Mouse (Mus musculus) brain, embryonic 14.5 days (tissue): Measurements from ENCODE around the gene Dtx3. TPM values are rescaled to one million over a fixed set of nuclear protein-coding genes. Genes with fewer than 3 reads are reported as not detected.
"Not testable (repeated sequence)": the region's sequence is repeated elsewhere in the genome, so short reads cannot be mapped to it uniquely, and the experiment has no call there.

Source experiments
- DNase-seq: peaks from one replicate; pipeline ENCODE4 v3.0.0-alpha.2; 2011; ENCODE audit warnings: low read depth
- CTCF ChIP-seq: fragments of 200-500 bp; IDR thresholded peaks from 2 replicates; pipeline ENCODE4 v1.5.1; 2012; ENCODE audit warnings: inconsistent platforms, mild to moderate bottlenecking, moderate library complexity, borderline replicate concordance; ENCODE audit not compliant: insufficient read depth, insufficient read length; ENCODE audit errors: extremely low read depth
- POLR2A ChIP-seq: fragments of 200-500 bp; IDR thresholded peaks from 2 replicates; pipeline ENCODE4 v1.6.1; 2012; ENCODE audit warnings: mild to moderate bottlenecking, inconsistent platforms, borderline replicate concordance; ENCODE audit not compliant: poor library complexity, insufficient read depth, insufficient read length, severe bottlenecking; ENCODE audit errors: extremely low read depth
- polyA plus RNA-seq: library from polyadenylated mRNA; depleted of rRNA; stranded (reverse); fragments of >200 nt; gene quantifications from 2 replicates; pipeline ENCODE4 v1.2.3, GENCODE M21; 2012

Gene Dtx3
- polyA plus RNA-seq, 1 experiment: 405 TPM

DNA sequence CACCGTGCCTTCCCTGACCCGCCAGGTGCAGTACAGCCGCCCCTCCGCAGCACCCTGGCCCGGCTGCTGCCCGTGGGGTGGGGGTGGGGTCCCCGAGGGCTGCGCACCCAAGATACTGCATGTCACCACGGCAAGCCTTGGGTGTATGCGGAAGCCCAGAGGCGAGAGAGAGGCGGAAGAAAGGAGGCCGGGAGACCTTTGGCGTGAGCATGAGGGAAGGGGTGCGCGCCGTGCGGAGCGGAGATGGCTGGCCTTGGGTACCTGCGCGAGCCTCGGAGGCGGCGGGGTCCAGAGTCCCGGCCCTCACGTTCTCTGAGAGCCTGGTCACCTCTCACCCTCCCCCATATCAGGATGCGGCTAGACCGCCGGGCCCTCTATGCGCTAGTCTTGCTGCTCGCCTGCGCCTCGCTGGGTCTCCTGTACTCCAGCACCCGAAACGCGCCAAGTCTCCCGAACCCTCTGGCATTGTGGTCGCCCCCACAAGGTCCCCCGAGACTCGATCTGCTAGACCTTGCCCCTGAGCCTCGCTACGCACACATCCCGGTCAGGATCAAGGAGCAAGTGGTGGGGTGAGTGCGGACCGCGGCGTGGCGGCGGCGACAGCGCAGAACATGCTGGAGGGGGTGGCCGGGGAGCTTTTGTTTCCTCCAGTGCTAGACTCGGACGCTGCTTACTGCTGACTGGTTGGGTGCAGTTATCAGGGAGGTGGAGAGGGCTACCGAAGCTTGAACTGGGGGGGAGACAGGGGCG is 29.7 kb downstream of the Dtx3 start:
- TF ChIP-seq POLR2A: no peak
- no peak for TF ChIP-seq CTCF

DNA sequence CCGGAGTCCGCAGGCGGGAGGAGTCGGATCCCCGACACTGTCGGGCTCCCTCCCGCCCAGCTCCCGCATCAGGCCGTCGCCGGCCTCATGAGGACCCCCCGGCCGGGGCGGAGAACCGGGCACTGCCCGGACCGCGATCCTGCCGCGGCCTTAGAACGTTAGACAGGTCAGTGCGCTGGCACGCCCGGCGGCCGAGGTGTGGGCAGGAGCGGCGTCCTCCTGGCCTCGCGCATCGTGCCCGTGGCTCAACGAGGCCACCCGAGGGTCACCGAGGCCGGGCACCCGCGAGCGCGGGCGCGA is 30.2 kb downstream of the Dtx3 start:
- DNase-seq: no peak
- no peak for TF ChIP-seq CTCF
- TF ChIP-seq POLR2A: no peak

More for the DNA sequence above, 29.7 kb downstream of the Dtx3 start:
- peak; percentile 74 for DNase-seq

DNA sequence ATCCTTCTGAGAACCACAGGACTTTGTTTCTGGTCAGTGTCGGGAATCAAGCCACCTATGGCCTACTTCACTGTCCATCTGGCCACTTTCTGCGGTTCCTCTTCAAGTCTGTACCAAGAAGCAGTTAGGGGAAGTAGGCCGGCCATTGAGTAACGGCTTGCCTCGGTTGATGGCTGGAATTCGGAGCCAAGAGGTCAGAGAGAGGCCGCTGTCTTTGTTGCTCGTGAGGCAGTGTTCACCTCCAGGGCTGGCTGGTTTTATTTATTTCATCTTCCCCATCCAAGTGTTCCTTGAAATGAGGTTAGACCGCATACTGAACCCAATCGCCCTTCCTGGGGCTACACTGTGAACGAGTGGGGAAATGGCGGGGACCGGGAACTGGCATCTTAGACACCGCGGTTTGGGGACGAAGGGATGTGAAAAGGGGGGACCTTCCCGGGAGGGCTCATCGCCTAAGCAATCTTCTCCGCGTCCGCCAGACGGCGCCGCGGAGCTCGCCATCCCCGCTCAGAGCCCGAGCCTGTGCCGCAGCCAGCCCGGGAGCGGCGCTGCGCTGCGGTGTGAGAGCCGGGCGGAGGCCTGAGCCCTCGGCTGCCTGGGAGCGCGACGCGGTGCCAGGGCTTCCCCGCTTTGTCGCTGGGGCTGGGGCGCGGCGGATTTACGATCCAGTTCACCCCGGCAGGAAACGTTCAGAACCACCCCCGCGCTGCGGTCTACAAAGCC is 30.7 kb downstream of the Dtx3 start, which contains the start of gene B4galnt1:
TSS of gene B4galnt1 (plus strand) at position 595 of the 723 bp plus-strand sequence.
- DNase-seq: peak; percentile 95
- TF ChIP-seq CTCF: peak; percentile 96
- peak; percentile 87 for TF ChIP-seq POLR2A

DNA sequence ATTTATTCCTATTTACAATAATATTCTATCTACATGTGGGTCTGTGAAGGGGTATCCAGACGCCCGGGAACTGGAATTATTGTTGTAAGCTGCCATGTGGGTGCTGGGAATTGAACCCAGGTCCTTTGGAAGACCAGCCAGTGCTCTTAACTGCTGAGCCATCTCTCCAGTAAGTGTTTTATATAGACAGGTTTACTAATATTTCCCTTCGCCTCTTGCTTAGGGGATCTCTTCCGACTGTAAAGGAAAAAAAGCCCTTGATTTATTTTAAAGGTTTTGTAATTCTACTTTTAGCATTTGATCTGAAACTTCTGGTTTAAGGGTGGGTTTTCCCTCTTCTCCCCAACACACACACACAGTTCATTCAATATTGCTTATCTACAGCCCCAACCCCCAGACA is 31.3 kb downstream of the Dtx3 start:
- TF ChIP-seq POLR2A (no peak), CTCF (no peak)
- DNase-seq: no peak

DNA sequence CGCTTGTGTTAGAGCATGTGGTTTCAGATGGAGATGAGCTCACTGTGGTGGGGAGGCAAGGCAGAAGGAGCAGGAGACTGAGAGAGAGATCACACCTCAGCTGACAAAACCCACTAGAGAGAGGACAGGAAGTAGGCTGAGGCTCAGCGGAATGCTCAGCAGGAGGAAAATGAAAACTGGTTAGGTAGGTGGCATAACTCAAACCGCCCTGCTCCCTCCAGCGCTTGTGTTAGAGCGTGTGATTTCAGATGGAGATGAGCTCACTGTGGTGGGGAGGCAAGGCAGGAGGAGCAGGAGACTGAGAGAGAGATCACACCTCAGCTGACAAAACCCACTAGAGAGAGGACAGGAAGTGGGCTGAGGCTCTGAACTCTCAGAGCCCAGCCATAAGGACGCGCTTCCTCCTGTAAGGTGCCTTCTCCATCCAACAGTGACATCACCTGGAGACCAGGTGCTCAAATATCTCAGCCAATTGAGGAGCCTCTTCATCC is 32.7 kb downstream of the Dtx3 start:
- not testable (repeated sequence) for DNase-seq

DNA sequence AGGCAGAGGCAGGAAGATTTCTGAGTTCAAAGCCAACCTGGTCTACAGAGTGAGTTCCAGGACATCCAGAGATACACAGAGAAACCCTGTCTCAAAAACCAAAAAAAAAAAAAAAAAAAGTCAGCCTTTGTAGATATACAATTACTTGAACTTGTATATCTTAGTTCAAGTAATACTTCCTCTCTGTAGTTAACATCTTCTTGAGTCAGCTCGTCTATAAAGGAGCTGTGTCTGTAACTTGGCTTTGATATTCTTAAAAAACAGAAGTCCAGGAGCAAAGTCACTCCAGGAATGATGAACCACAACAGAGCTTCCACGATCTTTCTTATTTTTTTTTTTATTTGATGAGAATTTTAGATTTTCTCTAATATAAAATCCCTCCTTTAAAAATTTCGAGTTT is 34.8 kb downstream of the Dtx3 start:
- no peak for DNase-seq
- TF ChIP-seq CTCF: no peak
- no peak for TF ChIP-seq POLR2A

DNA sequence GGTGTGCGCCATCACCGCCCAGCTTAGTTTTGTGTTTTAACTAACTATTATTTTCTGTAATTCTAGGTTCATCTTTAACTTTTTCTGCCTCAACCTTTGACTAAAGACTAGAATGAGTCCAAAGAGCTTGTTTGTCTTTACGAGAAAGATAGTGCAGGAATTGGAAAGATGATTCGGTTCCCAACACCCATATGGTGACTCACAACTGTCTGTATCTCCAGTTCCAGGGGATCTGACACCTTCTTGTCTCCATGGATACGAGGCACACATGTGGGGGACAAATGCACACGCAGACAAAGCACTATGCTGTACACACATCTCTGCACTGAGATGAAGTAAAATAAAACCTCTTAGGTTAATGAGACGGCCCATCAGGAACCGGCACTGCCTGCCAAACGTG is 35.4 kb downstream of the Dtx3 start:
- TF ChIP-seq POLR2A (no peak), CTCF (no peak)
- no peak for DNase-seq

DNA sequence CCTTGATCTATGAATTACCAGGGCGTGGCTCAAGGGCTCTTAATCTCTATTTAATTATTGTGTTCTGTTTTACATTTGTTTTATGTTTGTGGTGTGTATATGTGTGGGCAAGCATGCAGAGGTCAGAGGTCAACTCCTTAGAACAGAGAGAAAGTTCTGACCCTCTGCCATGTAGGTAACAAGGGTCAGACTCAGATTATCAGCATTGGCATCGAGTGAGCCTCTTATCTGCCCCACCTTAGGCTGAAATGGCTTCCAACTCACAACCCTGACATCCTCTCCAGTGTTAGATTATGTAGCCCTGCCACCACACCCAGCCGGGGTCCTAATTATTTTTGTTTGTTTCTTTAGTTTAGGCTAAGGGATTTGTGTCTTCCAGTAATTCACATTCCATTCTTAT is 37.1 kb downstream of the Dtx3 start:
- TF ChIP-seq POLR2A: no peak
- no peak for TF ChIP-seq CTCF

DNA sequence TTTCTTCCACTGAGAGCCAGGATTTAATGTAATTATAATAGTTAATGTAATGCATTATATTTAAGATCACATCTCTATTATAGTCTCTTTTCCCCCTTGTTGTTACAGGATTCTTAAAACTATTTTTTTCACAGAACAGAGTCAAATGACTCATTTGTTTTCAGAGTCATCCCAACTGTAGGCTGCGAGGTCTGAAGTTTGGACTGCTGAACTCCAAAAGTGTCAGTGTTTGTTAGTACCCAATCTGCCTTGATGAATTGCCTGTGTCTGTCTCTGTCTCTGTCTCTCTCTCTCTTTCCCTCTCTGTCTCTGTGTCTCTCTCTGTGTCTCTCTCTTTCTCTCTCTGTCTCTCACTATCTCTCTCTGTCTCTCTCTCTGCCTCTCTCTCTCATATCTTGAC is 39.0 kb downstream of the Dtx3 start:
- no peak for TF ChIP-seq CTCF
- TF ChIP-seq POLR2A: no peak

More for the DNA sequence above, 37.1 kb downstream of the Dtx3 start:
- no peak for DNase-seq

DNA sequence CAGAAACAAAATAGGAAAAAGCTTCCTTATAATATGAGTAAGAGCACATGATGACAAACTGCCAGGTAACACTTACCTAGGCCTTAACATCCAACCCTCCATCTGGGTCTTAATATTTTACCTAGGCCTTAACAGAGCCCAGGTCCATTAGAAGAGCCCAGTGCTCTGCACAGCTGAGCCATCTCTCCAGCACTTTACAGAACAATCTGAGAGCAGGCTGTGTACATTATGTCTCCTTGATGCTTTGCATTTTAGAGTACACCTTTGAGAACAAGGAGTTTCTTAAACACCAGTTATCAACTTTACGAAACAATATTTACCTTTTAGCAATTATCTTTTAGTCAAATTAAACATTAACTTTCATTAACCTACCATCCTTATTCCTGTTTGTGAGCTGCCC is 39.4 kb downstream of the Dtx3 start:
- no peak for TF ChIP-seq POLR2A
- no peak for TF ChIP-seq CTCF
- DNase-seq: no peak

More for the DNA sequence above, 39.0 kb downstream of the Dtx3 start:
- no peak for DNase-seq

DNA sequence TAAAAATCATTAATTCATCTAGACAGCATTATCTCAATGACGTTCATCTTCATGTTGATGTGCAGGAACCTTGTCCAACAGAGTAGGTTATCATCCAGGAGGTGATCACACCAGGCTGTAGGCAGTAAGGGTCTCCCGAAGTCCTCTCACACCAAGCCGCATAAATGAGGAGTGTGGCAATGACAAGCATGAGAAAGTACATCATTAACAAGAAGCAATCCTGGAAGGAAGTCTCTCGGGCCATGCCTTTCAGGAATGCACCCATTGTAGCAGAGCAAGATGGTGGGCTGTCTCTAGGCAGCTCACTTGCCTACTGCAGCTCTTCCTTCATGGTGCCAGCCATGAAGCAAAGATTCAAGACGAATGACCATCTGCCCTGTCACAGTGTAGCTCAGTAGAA is 40.9 kb downstream of the Dtx3 start:
- TF ChIP-seq POLR2A (no peak), CTCF (no peak)
- no peak for DNase-seq

DNA sequence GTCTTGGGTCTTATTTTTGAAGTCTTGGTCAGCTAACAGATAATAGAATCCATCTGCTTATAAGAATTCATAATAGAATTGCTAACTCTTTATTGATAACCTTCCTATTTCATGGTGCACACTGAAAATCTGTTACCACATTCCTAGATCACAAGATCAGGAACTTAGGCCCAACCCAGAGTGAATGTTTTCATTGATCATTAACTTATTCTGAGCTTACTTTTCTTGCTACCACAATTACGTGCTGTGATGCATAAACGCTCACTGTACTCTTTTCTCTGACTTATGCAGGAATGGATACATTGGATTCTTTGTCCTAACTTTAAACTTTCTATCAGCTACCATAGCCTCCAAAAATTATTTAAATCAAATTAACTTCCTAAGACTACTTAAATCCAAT is 41.3 kb downstream of the Dtx3 start:
- no peak for DNase-seq
- TF ChIP-seq CTCF: no peak
- no peak for TF ChIP-seq POLR2A
